Mouse (Mus musculus) liver, embryonic 14.5 days (tissue): ENCODE data around the gene Iqgap2. TPM values are rescaled to one million over a fixed set of nuclear protein-coding genes. Genes with fewer than 3 reads are reported as not detected.

Source experiments
- ATAC-seq: fragments of 200-750 bp; cut with Nextera tagmentation; 2 replicates; pipeline ENCODE4 v1.8.0; 2017; ENCODE audit warnings: moderate number of reproducible peaks, mild to moderate bottlenecking, moderate library complexity; ENCODE audit not compliant: insufficient read depth
- DNase-seq, 3 experiments: peaks; one replicate each; pipeline ENCODE4 v3.0.0-alpha.2; 2012 to 2013; ENCODE audit warnings: low read depth in 3 of 3, low spot score in 3 of 3
- H3K27ac ChIP-seq: fragments of 300-500 bp; sonication (generic); 2 replicates; pipeline ENCODE4 v1.5.1; 2014; ENCODE audit warnings: moderate library complexity, mild to moderate bottlenecking, control low read depth, inconsistent platforms
- H3K27me3 ChIP-seq: fragments of 300-500 bp; sonication (generic); 2 replicates; pipeline ENCODE4 v1.6.1; 2014; ENCODE audit warnings: mild to moderate bottlenecking, low read length, moderate library complexity; ENCODE audit not compliant: control insufficient read depth, insufficient read depth
- H3K36me3 ChIP-seq: fragments of 300-500 bp; sonication (generic); replicated peaks from 2 replicates; pipeline ENCODE4 v1.6.1; 2014; ENCODE audit warnings: low read depth; ENCODE audit not compliant: control insufficient read depth, insufficient read depth
- H3K4me1 ChIP-seq, 2 experiments: fragments of 200-500 bp in 1 of 2; fragments of 300-500 bp in 1 of 2; sonication (generic) in 1 of 2; replicated peaks; 2 replicates each; pipeline ENCODE4 v1.6.1; 2012 to 2014; ENCODE audit warnings: antibody characterized with exemption in 1 of 2, inconsistent platforms in 1 of 2, low read length in 1 of 2; ENCODE audit not compliant: control insufficient read depth in 2 of 2, insufficient read depth in 2 of 2
- H3K4me2 ChIP-seq: fragments of 300-500 bp; sonication (generic); 2 replicates; pipeline ENCODE4 v1.6.1; 2014; ENCODE audit warnings: low read depth, mild to moderate bottlenecking, control low read depth, moderate library complexity
- H3K4me3 ChIP-seq, 2 experiments: fragments of 200-500 bp in 1 of 2; fragments of 300-500 bp in 1 of 2; sonication (generic) in 1 of 2; 2 replicates each; pipeline ENCODE4 v1.5.1; 2012 to 2014; ENCODE audit warnings: low read depth in 2 of 2, low read length in 2 of 2, mild to moderate bottlenecking in 2 of 2, control low read depth in 1 of 2, inconsistent platforms in 1 of 2, moderate library complexity in 1 of 2; ENCODE audit not compliant: insufficient read depth in 1 of 2
- H3K9ac ChIP-seq: fragments of 300-500 bp; sonication (generic); replicated peaks from 2 replicates; pipeline ENCODE4 v1.6.1; 2014; ENCODE audit warnings: mild to moderate bottlenecking, control low read depth, moderate library complexity
- H3K9me3 ChIP-seq: fragments of 300-500 bp; sonication (generic); 2 replicates; pipeline ENCODE4 v1.6.1; 2016; ENCODE audit warnings: low read length, mixed read lengths; ENCODE audit not compliant: control insufficient read depth
- CTCF ChIP-seq: IDR thresholded peaks from 2 replicates; pipeline ENCODE4 v1.5.1; 2016; ENCODE audit warnings: antibody characterized with exemption, low read depth, control low read depth
- EP300 ChIP-seq: IDR thresholded peaks from 2 replicates; pipeline ENCODE4 v1.6.1; 2016; ENCODE audit warnings: antibody characterized with exemption, low read depth
- WGBS: fragments of 180-500 bp; shearing (Covaris S2); extraction: QIAGEN DNeasy Blood & Tissue Kit; methylation state at CpG from one replicate; pipeline ENCODE4 v1.1.7; 2014; ENCODE audit not compliant: insufficient replicate concordance; 5-methylcytosine and 5-hydroxymethylcytosine counted together
- polyA plus RNA-seq, 2 experiments: library from polyadenylated mRNA; depleted of rRNA in 1 of 2; stranded (reverse) in 1 of 2; unstranded in 1 of 2; fragments of >200 nt; fragmentation: Nextera tagmentation in 1 of 2; extraction: Ambion mirVana in 1 of 2; gene quantifications; 2 replicates each; pipeline versions ENCODE4 v1.2.1 to v1.2.3; 2012 to 2014

The Iqgap2 gene
- polyA plus RNA-seq, 2 experiments, result 10.8 to 11.8 TPM

DNA sequence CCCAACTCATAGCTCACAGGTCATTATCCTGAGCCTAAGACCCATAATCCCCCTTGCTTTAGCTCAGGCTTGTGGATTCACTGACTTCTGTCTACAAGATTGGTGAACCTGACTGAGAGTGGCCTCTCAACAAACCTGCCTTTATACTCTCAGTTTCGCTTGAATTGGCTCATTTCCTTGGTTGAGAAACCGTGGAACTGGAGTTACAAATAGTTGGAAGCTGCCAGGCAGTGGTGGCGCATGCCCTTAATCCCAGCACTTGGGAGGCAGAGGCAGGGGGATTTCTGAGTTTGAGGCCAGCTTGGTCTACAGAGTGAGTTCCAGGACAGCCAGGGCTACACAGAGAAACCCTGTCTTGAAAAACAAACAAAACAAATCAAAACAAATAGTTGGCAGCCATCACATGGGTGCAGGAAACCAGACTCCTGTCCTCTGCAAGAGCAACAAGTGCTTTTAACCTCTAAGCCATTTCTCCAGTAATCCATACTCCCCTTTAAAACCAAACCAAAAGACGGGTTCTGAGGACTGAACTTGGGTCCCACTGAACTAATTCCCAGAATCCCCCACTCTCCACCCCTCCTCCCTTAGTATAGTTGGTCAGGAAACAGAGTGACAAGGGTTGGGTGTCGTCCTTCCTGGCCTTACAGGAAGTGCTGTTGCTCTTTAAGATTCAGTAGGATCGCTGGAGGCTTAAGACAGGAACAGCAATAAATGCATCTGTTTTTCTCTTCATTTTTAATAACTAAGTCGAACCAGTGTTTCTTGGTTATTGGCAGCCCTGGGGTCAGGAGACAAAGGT is 239.7 kb downstream of the Iqgap2 start:
- no peak overlapping the region for H3K27ac ChIP-seq

DNA sequence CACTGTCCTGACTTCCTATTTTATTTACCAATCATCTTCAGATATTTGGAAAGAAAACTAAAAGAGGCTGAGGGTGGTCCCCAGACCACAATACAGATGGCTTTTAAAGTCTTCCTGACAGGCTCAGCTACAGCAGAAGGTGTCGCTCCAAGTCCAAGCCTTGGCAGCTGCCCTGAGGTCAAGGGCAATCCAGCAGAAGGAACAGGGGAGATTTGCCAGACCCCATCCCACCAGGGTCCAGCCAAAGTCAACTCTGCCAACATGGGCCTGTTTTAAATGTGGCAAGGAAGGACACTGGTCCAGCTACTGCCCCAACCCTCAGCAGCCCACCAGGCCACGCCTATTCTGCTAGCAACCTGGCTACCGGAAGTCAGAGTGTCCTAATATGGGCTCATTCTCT is 241.8 kb downstream of the Iqgap2 start:
- TF ChIP-seq CTCF, result no peak
- no peak for TF ChIP-seq EP300
- peaks cover 7% of the 10 kb centered on the region for H3K36me3 ChIP-seq

More for the DNA sequence above, 239.7 kb downstream of the Iqgap2 start:
- Histone ChIP-seq H3K4me3 (no peak overlapping the region), H3K9ac (no peak overlapping the region), H3K9me3 (no peaks in the 10 kb centered on the region), H3K4me2 (no peak overlapping the region), H3K36me3 (peaks cover 3% of the 10 kb centered on the region; the same call in 1 of the 2 replicates), H3K4me1 (peaks cover 8 to 30% of the 10 kb centered on the region in 2 experiments), H3K27me3 (no peaks in the 10 kb centered on the region)
- no peak for TF ChIP-seq CTCF
- no peak for TF ChIP-seq EP300
- no peak for ATAC-seq
- DNase-seq, result no peak
- WGBS, result 54% methylated on average over 7 of the region's 7 CpGs

DNA sequence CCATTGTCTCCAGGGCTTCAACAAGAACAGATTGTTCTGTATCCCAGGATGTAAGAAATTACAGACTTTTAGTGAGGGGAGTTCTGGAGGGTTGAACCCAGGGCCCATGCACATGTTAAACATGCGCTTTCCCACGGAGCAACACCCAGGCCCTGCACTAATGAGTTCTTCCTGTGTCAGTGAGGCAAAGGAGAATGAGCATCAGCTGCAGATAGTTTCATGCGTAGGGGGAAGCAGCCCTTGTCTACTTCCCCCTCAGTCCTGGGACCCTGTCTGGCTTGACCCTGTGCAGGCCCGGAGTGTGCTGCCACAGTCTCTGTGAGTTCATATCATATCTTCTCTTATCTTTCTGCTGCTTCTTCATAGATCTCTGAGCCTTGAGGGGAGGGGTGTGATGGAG is 244.5 kb downstream of the Iqgap2 start:
- 57% methylated on average over 4 of the region's 4 CpGs for WGBS
- no peaks in the 10 kb centered on the region for H3K9me3 ChIP-seq
- H3K36me3 ChIP-seq, result peaks cover 8% of the 10 kb centered on the region
- no peak overlapping the region for H3K27ac ChIP-seq
- no peak overlapping the region for H3K4me3 ChIP-seq
- TF ChIP-seq CTCF, result no peak
- TF ChIP-seq EP300, result no peak
- no peaks in the 10 kb centered on the region for H3K27me3 ChIP-seq
- DNase-seq (no peak), ATAC-seq (no peak; the same call in 1 of the 2 replicates)
- no peak overlapping the region for H3K9ac ChIP-seq
- H3K4me1 ChIP-seq, result peaks cover 0 to 3% of the 10 kb centered on the region in 2 experiments; a peak in 2 of 4 replicates
- H3K4me2 ChIP-seq, result no peak overlapping the region

More for the DNA sequence above, 241.8 kb downstream of the Iqgap2 start:
- H3K4me2 ChIP-seq, result no peak overlapping the region
- H3K27ac ChIP-seq, result no peak overlapping the region
- DNase-seq (no peak), ATAC-seq (no peak)
- WGBS, result 83% methylated on average over 3 of the region's 3 CpGs
- no peaks in the 10 kb centered on the region for H3K27me3 ChIP-seq
- no peak overlapping the region for H3K9ac ChIP-seq
- H3K9me3 ChIP-seq, result no peaks in the 10 kb centered on the region
- H3K4me1 ChIP-seq, result peaks cover 8 to 17% of the 10 kb centered on the region in 2 experiments
- no peak overlapping the region for H3K4me3 ChIP-seq

DNA sequence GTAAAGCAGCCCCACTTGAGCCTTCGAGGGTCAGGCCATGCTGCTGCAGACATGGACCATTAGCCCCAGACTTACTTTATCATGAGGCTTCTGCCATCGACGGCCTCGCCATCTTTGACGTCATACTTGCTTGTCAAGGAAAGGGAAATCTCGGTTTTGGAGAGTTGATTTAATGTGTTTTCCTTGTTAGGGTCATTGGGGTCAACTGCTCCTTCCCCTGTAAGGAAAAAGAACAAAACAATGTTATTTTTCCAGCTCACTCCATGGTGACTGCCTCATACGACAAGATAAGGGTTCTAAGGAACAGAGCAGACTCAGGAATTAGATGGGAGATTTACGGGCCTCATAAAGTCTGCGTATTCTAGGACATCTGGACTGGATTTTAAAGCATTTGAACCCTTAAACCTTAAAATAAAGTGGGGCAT is 245.0 kb downstream of the Iqgap2 start:
- no peak for DNase-seq
- H3K27me3 ChIP-seq, result no peaks in the 10 kb centered on the region
- H3K27ac ChIP-seq, result no peak overlapping the region

DNA sequence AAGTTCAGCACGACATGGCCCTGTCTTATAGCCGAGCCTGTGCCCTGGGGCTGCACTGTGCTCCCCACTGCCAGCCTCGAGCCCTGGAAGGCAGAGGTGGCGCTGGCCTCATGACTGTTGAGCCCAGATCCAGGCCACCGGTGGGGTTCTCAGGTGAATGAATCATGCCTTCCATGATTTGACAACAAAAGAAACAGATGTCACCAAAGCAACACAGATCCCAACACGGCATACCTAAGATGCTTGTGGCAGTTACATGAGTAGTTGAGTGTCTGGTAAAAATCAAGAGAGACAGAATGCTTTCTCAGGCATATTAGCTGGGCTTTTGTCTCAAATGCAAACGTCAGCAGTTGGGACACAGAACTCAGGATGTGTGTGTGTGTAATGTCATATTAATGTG is 248.0 kb downstream of the Iqgap2 start:
- TF ChIP-seq EP300, result no peak
- no peak for TF ChIP-seq CTCF
- H3K36me3 ChIP-seq, result peaks cover 8% of the 10 kb centered on the region
- no peaks in the 10 kb centered on the region for H3K27me3 ChIP-seq
- no peak overlapping the region for H3K27ac ChIP-seq
- ATAC-seq, result no peak
- H3K4me2 ChIP-seq, result no peak overlapping the region
- H3K4me3 ChIP-seq, result no peak overlapping the region
- 71% methylated on average over 7 of the region's 7 CpGs for WGBS
- no peak for DNase-seq
- H3K9ac ChIP-seq, result no peak overlapping the region
- H3K9me3 ChIP-seq, result no peaks in the 10 kb centered on the region
- peaks cover 0 to 9% of the 10 kb centered on the region in 2 experiments; a peak in 2 of 4 replicates for H3K4me1 ChIP-seq

More for the DNA sequence above, 245.0 kb downstream of the Iqgap2 start:
- H3K9me3 ChIP-seq, result no peaks in the 10 kb centered on the region
- no peak for ATAC-seq
- H3K4me3 ChIP-seq, result no peak overlapping the region
- H3K4me1 ChIP-seq, result peaks cover 0 to 3% of the 10 kb centered on the region in 2 experiments; a peak in 2 of 4 replicates
- no peak overlapping the region for H3K4me2 ChIP-seq
- TF ChIP-seq EP300, result no peak
- no peak overlapping the region for H3K9ac ChIP-seq
- 68% methylated on average over 9 of the region's 9 CpGs for WGBS
- H3K36me3 ChIP-seq, result peaks cover 8% of the 10 kb centered on the region
